Mouse (Mus musculus): ENCODE measurements around the gene Hist3h2a.

- TF ChIP-seq CTCF (IDR thresholded peaks at IDR 0.05; ENCODE audit: borderline replicate concordance, extremely low read depth, insufficient read depth, insufficient read length), result no peak
- no peak for TF ChIP-seq POLR2A (IDR thresholded peaks at IDR 0.05; ENCODE audit: borderline replicate concordance, extremely low read depth, insufficient read depth, insufficient read length, poor library complexity, severe bottlenecking)
Measured at GRCm38 (mm10) chr11:58961364-58962177, 7.1 kb downstream of the Hist3h2a start.
